Mouse (Mus musculus) lung, postnatal 0 days (tissue): Measurements from ENCODE around the gene Dlgap4. TPM values are rescaled to one million over a fixed set of nuclear protein-coding genes. Genes with fewer than 3 reads are reported as not detected.

Experiments
- ATAC-seq: fragments of 200-750 bp; cut with Nextera tagmentation; 2 replicates; pipeline ENCODE4 v1.8.0; 2017; ENCODE audit warnings: moderate library complexity
- DNase-seq: peaks from one replicate; pipeline ENCODE4 v3.0.0-alpha.2; 2016; ENCODE audit warnings: low spot score
- H3K27ac ChIP-seq: fragments of 300-500 bp; sonication (generic); 2 replicates; pipeline ENCODE4 v1.5.1; 2014; ENCODE audit warnings: antibody characterized with exemption, mild to moderate bottlenecking, low read length, mixed read lengths
- H3K27me3 ChIP-seq: fragments of 300-500 bp; sonication (generic); replicated peaks from 2 replicates; pipeline ENCODE4 v1.6.1; 2014; ENCODE audit warnings: low read length, mixed read lengths; ENCODE audit not compliant: insufficient read depth
- H3K36me3 ChIP-seq: fragments of 300-500 bp; sonication (generic); 2 replicates; pipeline ENCODE4 v1.6.1; 2014; ENCODE audit warnings: low read length, mixed read lengths; ENCODE audit not compliant: insufficient read depth
- H3K4me1 ChIP-seq: fragments of 300-500 bp; sonication (generic); 2 replicates; pipeline ENCODE4 v1.6.1; 2014; ENCODE audit warnings: antibody characterized with exemption, low read depth, low read length, mixed read lengths; ENCODE audit not compliant: insufficient read depth
- H3K4me2 ChIP-seq: fragments of 300-500 bp; sonication (generic); replicated peaks from 2 replicates; pipeline ENCODE4 v1.6.1; 2014; ENCODE audit warnings: low read depth, mild to moderate bottlenecking, low read length, moderate library complexity, mixed read lengths
- H3K4me3 ChIP-seq: fragments of 300-500 bp; sonication (generic); 2 replicates; pipeline ENCODE4 v1.5.1; 2014; ENCODE audit warnings: low read depth, low read length
- H3K9ac ChIP-seq: fragments of 300-500 bp; sonication (generic); replicated peaks from 2 replicates; pipeline ENCODE4 v1.6.1; 2014; ENCODE audit warnings: low read depth, mild to moderate bottlenecking
- H3K9me3 ChIP-seq: fragments of 300-500 bp; sonication (generic); 2 replicates; pipeline ENCODE4 v1.6.1; 2016; ENCODE audit warnings: low read length, mixed read lengths
- CTCF ChIP-seq: IDR thresholded peaks from 2 replicates; pipeline ENCODE4 v1.5.1; 2016; ENCODE audit warnings: antibody characterized with exemption, mild to moderate bottlenecking
- EP300 ChIP-seq: IDR thresholded peaks from 2 replicates; pipeline ENCODE4 v1.6.1; 2016; ENCODE audit warnings: antibody characterized with exemption, mild to moderate bottlenecking, control low read depth
- WGBS: fragments of 180-500 bp; shearing (Covaris S2); extraction: QIAGEN DNeasy Blood & Tissue Kit; methylation state at CpG from one replicate; pipeline ENCODE4 v1.1.7; 2014; 5-methylcytosine and 5-hydroxymethylcytosine counted together
- polyA plus RNA-seq: library from polyadenylated mRNA; unstranded; fragments of >200 nt; fragmentation: Nextera tagmentation; extraction: Ambion mirVana; gene quantifications from 2 replicates; pipeline ENCODE4 v1.2.1, GENCODE M21; 2015

Dlgap4 gene
- polyA plus RNA-seq, 1 experiment from 2014 or later, result 74.0 TPM

DNA sequence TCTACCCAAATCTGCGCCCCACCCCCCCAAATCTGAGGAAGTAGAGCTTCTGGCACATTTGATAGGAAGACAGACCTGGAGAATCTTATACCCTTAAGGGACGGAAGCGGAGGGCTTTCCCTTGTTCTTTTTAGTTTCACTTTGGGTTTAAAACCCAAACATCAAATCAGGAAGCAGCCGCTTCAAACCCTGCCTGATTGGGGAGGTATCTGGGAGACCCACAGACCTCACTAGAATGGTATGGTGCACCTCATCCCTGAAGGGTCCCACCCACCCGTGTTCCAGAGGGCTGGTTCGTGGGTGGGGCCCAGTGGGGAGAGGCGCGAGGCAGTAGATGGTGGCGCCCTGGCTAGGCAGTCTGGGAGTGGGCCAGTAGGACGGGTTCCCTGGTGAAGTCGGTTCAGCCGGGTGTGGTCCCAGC lies 117.0 kb downstream of the Dlgap4 start:
- Histone ChIP-seq H3K36me3 (no peaks in the 10 kb centered on the region), H3K4me3 (peak overlapping the region; percentile 15; the same call in 1 of the 2 replicates), H3K27me3 (no peaks in the 10 kb centered on the region), H3K9ac (peak overlapping the region; percentile 36; the same call in 1 of the 2 replicates), H3K4me2 (peak overlapping the region; percentile 47), H3K4me1 (peaks cover 31% of the 10 kb centered on the region), H3K9me3 (no peaks in the 10 kb centered on the region), H3K27ac (peak overlapping the region; percentile 76)
- DNase-seq (no peak), ATAC-seq (no peak)
- WGBS, result 49% methylated on average over 12 of the region's 12 CpGs
- TF ChIP-seq EP300 (no peak), CTCF (no peak)

DNA sequence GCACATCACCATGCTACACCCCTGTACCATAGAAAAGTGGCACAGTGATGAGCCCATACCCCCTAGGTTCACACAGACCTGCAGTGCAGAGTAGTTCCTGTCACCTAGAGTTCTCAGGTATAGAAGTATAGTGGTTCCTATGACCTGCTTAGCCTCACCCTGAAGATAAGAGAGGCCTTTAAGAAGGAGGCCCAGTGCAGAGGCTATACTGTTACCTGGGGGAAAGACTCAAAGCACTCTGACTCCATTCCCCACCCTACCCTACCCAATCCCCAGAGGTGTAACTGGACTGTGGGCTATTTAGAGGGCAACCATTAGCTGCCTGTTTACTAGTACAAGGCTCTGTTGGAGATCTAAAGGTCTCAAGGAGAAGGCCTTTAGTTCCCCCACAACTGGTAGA lies 118.1 kb downstream of the Dlgap4 start:
- Histone ChIP-seq H3K9me3 (no peaks in the 10 kb centered on the region), H3K4me1 (peaks cover 28% of the 10 kb centered on the region; the same call in 1 of the 2 replicates), H3K9ac (no peak overlapping the region), H3K4me3 (no peak overlapping the region), H3K36me3 (no peaks in the 10 kb centered on the region), H3K4me2 (no peak overlapping the region), H3K27me3 (no peaks in the 10 kb centered on the region), H3K27ac (peak overlapping the region; percentile 47)
- ATAC-seq (no peak), DNase-seq (no peak)
- no peak for TF ChIP-seq CTCF
- TF ChIP-seq EP300, result no peak

- H3K27ac ChIP-seq, result peak overlapping the region; percentile 47
- H3K36me3 ChIP-seq, result no peaks in the 10 kb centered on the region
- no peaks in the 10 kb centered on the region for H3K9me3 ChIP-seq
- 33% methylated on average over 6 of the region's 6 CpGs for WGBS
- H3K4me3 ChIP-seq, result no peak overlapping the region
- peaks cover 23% of the 10 kb centered on the region; the same call in 1 of the 2 replicates for H3K4me1 ChIP-seq
- no peak for TF ChIP-seq CTCF
- no peak for TF ChIP-seq EP300
- no peak overlapping the region for H3K4me2 ChIP-seq
- H3K27me3 ChIP-seq, result no peaks in the 10 kb centered on the region
- H3K9ac ChIP-seq, result no peak overlapping the region
- ATAC-seq (peak; percentile 89), DNase-seq (peak; percentile 88)
Measured at GRCm38 (mm10) chr2:156732109-156732508, 118.6 kb downstream of the Dlgap4 start.

- Histone ChIP-seq H3K4me1 (peaks cover 16% of the 10 kb centered on the region; the same call in 1 of the 2 replicates), H3K9me3 (no peaks in the 10 kb centered on the region), H3K4me3 (no peak overlapping the region), H3K27me3 (no peaks in the 10 kb centered on the region), H3K27ac (no peak overlapping the region), H3K36me3 (no peaks in the 10 kb centered on the region), H3K9ac (no peak overlapping the region), H3K4me2 (no peak overlapping the region)
- TF ChIP-seq CTCF (no peak), EP300 (no peak)
- ATAC-seq, result no peak
- DNase-seq, result no peak
- 70% methylated on average over 3 of the region's 3 CpGs for WGBS
Measured at GRCm38 (mm10) chr2:156735761-156736335, 122.3 kb downstream of the Dlgap4 start.

DNA sequence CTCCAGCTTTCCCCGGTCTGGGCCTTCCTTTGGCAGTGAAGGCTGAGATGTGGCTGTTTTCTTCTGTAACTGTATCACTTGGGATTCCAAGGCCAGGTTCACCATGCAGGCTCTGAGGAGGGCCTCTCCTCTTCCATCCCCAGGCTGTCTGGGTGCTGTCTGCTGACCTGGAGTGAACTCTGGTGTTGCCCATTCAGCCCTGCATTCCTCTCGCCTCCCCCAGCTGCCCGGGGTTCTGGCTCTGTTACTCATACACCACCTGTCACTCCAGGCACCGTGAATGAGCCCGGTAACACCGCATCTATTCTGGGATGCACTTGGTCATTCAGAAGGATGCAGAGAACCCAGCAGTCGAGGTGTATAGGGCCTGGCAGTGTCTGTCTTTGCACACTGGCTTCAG lies 123.3 kb downstream of the Dlgap4 start:
- TF ChIP-seq EP300, result no peak
- TF ChIP-seq CTCF, result no peak
- peaks cover 19% of the 10 kb centered on the region; the same call in 1 of the 2 replicates for H3K4me1 ChIP-seq
- no peak overlapping the region for H3K27ac ChIP-seq
- H3K9ac ChIP-seq, result no peak overlapping the region
- no peak overlapping the region for H3K4me3 ChIP-seq
- H3K9me3 ChIP-seq, result no peaks in the 10 kb centered on the region
- no peak overlapping the region for H3K4me2 ChIP-seq
- WGBS, result 33% methylated on average over 7 of the region's 7 CpGs
- no peaks in the 10 kb centered on the region for H3K36me3 ChIP-seq
- ATAC-seq, result peak; percentile 25; the same call in 1 of the 2 replicates
- H3K27me3 ChIP-seq, result no peaks in the 10 kb centered on the region
- DNase-seq, result no peak

- WGBS, result 57% methylated on average over 7 of the region's 7 CpGs
- H3K27me3 ChIP-seq, result no peaks in the 10 kb centered on the region
- no peak overlapping the region for H3K9ac ChIP-seq
- no peak overlapping the region for H3K4me3 ChIP-seq
- TF ChIP-seq CTCF (no peak), EP300 (no peak)
- DNase-seq, result no peak
- H3K4me2 ChIP-seq, result no peak overlapping the region
- no peaks in the 10 kb centered on the region for H3K9me3 ChIP-seq
- peaks cover 16% of the 10 kb centered on the region; the same call in 1 of the 2 replicates for H3K4me1 ChIP-seq
- ATAC-seq, result no peak
- no peaks in the 10 kb centered on the region for H3K36me3 ChIP-seq
- no peak overlapping the region for H3K27ac ChIP-seq
Measured at GRCm38 (mm10) chr2:156737976-156738375, 124.5 kb downstream of the Dlgap4 start.
